Mouse (Mus musculus) midbrain, embryonic 14.5 days (tissue): ENCODE data around the gene Zcwpw1. TPM values are rescaled to one million over a fixed set of nuclear protein-coding genes. Genes with fewer than 3 reads are reported as not detected.

Experiments
- ATAC-seq: fragments of 200-750 bp; cut with Nextera tagmentation; 2 replicates; pipeline ENCODE4 v1.8.0; 2017; ENCODE audit warnings: moderate number of reproducible peaks, moderate library complexity; ENCODE audit not compliant: low FRiP score, low TSS enrichment
- DNase-seq: peaks from one replicate; pipeline ENCODE4 v3.0.0-alpha.2; 2015
- H3K27ac ChIP-seq: fragments of 300-500 bp; sonication (generic); replicated peaks from 2 replicates; pipeline ENCODE4 v1.5.1; 2014; ENCODE audit warnings: mild to moderate bottlenecking, low read depth, low read length, moderate library complexity
- H3K27me3 ChIP-seq: fragments of 300-500 bp; sonication (generic); 2 replicates; pipeline ENCODE4 v1.6.1; 2014; ENCODE audit warnings: low read length, control low read depth, mixed read lengths; ENCODE audit not compliant: control insufficient read depth, insufficient read depth
- H3K36me3 ChIP-seq: fragments of 300-500 bp; sonication (generic); 2 replicates; pipeline ENCODE4 v1.6.1; 2014; ENCODE audit warnings: low read length, control low read depth; ENCODE audit not compliant: control insufficient read depth, insufficient read depth
- H3K4me1 ChIP-seq: fragments of 300-500 bp; sonication (generic); 2 replicates; pipeline ENCODE4 v1.6.1; 2014; ENCODE audit warnings: mild to moderate bottlenecking, antibody characterized with exemption, low read length, control low read depth; ENCODE audit not compliant: control insufficient read depth, insufficient read depth
- H3K4me2 ChIP-seq: fragments of 300-500 bp; sonication (generic); 2 replicates; pipeline ENCODE4 v1.6.1; 2014; ENCODE audit warnings: mild to moderate bottlenecking, low read length, moderate library complexity
- H3K4me3 ChIP-seq: fragments of 300-500 bp; sonication (generic); replicated peaks from 2 replicates; pipeline ENCODE4 v1.5.1; 2014; ENCODE audit warnings: low read depth, low read length
- H3K9ac ChIP-seq: fragments of 300-500 bp; sonication (generic); replicated peaks from 2 replicates; pipeline ENCODE4 v1.6.1; 2014; ENCODE audit warnings: mild to moderate bottlenecking, low read length, moderate library complexity
- H3K9me3 ChIP-seq: fragments of 300-500 bp; sonication (generic); 2 replicates; pipeline ENCODE4 v1.6.1; 2016; ENCODE audit warnings: low read length, control low read depth, mixed read lengths; ENCODE audit not compliant: control insufficient read depth
- WGBS: fragments of 180-500 bp; shearing (Covaris S2); extraction: QIAGEN DNeasy Blood & Tissue Kit; methylation state at CpG from one replicate; pipeline ENCODE4 v1.1.7; 2014; 5-methylcytosine and 5-hydroxymethylcytosine counted together
- polyA plus RNA-seq: library from polyadenylated mRNA; unstranded; fragments of >200 nt; fragmentation: Nextera tagmentation; extraction: Ambion mirVana; gene quantifications from 2 replicates; pipeline ENCODE4 v1.2.1, GENCODE M21; 2014

Gene Zcwpw1
- polyA plus RNA-seq: 5.6 and 8.2 TPM in 2 replicates

DNA sequence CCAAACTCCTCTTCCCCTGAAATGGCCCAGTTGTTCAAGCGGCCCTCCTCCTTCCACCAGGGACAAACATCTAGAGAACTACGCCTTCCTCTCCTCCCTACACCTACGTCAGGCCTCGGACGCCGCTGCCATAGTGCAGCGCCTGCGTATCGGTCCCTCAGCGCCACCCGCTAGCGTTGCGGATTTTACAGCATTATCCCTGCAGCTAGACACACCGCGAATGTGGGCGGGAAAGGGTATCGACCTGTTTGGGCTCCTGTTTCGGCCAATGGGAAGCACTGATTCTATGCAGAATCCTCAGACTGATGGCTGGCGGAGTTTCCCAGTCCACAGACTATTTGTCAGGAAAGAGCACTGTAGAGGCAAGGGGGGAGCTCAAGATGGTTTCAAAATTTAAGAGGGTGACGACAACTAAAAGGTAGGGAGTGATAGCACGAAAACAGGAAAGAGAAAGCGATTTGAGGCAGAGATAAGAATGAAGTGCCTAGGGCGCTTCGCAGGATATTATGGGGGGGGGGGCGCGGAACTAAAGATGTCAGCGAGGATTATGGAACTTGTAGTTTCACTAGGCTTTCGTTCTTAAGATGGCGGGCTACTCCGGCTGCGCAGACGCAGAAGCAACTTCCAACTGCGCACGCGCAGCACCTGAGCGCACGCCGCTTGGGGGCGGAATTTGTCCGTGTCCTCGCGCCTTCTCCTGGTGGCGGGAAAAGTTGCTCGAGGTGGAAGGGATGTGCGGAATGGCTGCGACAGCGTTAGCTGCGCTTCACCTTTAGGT, at the start of gene Zcwpw1, which contains the start of gene Mepce:
Gene Zcwpw1, plus strand, starts transcription at position 648 of the 778 bp plus-strand sequence.
Gene Mepce, minus strand, starts transcription at position 505 of the 778 bp plus-strand sequence.
- Histone ChIP-seq H3K9me3 (no peaks in the 10 kb centered on the region), H3K9ac (peak within 1 kb of the TSS; percentile 67), H3K27ac (peak within 1 kb of the TSS; percentile 98), H3K36me3 (peaks cover 26% of the 10 kb centered on the region), H3K27me3 (no peaks in the 10 kb centered on the region), H3K4me1 (peaks cover 27% of the 10 kb centered on the region), H3K4me3 (peak within 1 kb of the TSS; percentile 90), H3K4me2 (peak within 1 kb of the TSS; percentile 88)
- under 1% methylated on average over 48 of the region's 48 CpGs for WGBS
- DNase-seq (peak; percentile 99), ATAC-seq (peak; percentile 76)

DNA sequence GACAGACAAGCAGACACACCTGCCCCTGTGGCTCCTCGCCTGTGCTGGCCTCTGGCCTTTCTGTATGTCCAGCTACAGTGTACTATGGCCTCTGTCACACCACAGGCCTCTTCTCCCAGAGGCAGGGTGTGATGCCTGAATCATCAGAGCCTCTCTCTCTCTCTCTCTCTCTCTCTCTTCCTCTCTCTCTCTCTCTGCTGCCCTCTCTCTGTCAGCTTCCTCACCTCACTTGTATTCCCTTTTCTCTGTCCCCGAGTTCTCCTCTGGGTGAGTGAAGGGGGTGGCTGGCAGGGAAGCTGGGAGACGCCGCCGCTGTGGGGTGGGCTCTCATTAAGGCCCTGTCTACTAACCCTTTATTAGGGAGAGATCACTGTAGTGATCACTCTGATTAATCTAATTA, 49.1 kb upstream of the Zcwpw1 start:
- Histone ChIP-seq H3K27ac (peak overlapping the region; percentile 87), H3K9ac (peak overlapping the region; percentile 90; the same call in 1 of the 2 replicates), H3K4me3 (peak overlapping the region; percentile 75), H3K4me2 (peak overlapping the region; percentile 93), H3K36me3 (peaks cover 35% of the 10 kb centered on the region), H3K4me1 (peaks cover 43% of the 10 kb centered on the region), H3K27me3 (no peaks in the 10 kb centered on the region), H3K9me3 (no peaks in the 10 kb centered on the region)
- no peak for ATAC-seq
- DNase-seq: peak; percentile 73
- 29% methylated on average over 5 of the region's 5 CpGs for WGBS

DNA sequence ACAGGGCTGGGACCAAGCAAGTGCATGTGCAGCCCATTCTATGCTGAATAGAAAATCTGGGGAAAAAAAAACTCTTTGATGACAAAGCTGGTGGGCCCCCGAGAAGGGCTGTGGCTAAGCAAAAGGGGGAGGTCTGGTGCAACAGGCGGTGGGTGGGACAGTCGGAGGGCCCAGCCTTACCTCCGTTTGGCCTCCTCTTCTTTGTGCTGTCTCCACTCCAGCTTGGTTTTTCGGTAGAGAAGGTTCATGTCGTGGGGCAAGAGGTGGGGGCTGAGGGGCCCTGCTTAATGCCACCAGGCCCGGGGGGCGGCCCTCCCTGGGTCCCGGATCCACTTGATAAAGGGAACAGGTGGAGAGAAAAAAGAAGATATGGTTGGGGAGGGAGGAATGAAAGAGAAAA, 48.1 kb upstream of the Zcwpw1 start:
- H3K4me3 ChIP-seq: peak overlapping the region; percentile 75
- no peaks in the 10 kb centered on the region for H3K9me3 ChIP-seq
- ATAC-seq (no peak), DNase-seq (no peak)
- WGBS: 13% methylated on average over 9 of the region's 9 CpGs
- peak overlapping the region; percentile 90 for H3K9ac ChIP-seq
- peak overlapping the region; percentile 93 for H3K4me2 ChIP-seq
- H3K4me1 ChIP-seq: peaks cover 37% of the 10 kb centered on the region
- H3K27me3 ChIP-seq: no peaks in the 10 kb centered on the region
- H3K36me3 ChIP-seq: peaks cover 33% of the 10 kb centered on the region
- peak overlapping the region; percentile 87 for H3K27ac ChIP-seq

DNA sequence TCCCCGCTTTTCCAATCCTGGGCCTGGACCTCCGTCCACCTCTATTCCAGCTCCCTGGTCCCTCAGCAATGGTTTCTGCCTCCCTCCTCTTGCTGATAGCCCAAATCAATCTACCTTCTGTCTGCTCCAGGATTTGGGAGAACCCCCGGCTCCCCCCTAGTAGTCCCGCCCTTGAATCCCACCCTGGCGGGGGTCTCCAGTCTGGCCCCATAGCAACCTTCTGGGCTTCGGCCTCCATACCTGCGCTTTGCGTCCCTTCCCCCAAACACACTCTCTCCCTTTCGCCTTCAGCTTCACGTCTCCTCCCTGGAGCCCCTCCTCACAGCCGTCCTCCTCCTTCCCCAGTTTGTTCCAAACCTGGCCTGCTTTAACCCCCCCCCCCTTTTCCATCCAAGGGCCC, 47.1 kb upstream of the Zcwpw1 start:
- 2% methylated on average over 11 of the region's 11 CpGs for WGBS
- DNase-seq (peak; percentile 57), ATAC-seq (peak; percentile 11)

DNA sequence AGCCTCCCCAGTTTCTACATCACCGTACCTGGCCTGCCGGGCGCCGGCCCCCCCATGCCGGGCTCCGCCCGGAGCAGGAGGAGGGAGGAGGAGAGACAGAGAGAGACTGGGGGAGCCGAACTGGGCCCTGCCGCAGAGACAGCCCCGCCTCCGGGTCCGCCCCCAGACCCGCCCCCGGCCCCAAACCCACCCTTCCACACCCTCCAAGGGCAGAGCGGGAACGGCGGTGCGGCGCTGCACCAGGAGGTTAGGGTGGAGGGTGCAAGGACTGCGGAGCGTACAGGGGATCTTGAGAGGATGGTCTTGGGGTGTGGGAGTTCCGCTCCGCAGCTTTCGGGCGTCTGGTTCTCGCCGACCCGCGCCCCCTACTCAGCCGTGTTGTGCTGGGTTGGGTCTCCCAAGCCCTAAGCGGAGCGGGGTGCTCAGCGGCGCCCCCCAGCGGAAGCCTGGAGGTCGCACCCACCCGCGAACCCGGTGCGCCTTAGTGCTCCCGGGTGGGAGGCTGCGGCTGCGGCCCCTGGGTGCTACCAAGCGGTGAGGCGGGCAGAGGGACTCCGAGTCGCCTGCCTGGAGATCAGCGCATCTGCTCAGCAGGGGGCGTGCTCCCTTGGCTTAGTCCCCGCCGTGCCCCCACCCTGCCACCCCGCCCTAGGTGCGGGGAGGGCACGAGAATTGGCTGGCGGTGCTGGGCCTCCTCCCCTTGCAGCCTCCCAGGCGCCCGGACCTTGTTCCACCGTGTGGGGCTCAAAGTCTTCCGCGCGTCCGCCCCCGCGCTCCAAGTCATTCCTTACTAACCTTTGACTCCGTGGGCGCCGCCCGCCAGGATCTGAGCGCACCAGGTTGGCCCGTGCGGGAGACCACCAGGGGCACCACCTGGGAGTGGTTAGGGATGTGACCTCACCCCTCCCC, 46.3 kb upstream of the Zcwpw1 start, which contains the start of gene Nyap1:
Gene Nyap1, minus strand, starts transcription at position 585 of the 909 bp plus-strand sequence.
- ATAC-seq: peak; percentile 85
- peaks cover 17% of the 10 kb centered on the region for H3K36me3 ChIP-seq

More for the DNA sequence above, 47.1 kb upstream of the Zcwpw1 start:
- Histone ChIP-seq H3K4me1 (peaks cover 26% of the 10 kb centered on the region), H3K9me3 (no peaks in the 10 kb centered on the region), H3K4me3 (peak overlapping the region; percentile 75), H3K27ac (peak overlapping the region; percentile 87), H3K27me3 (no peaks in the 10 kb centered on the region), H3K36me3 (peaks cover 25% of the 10 kb centered on the region), H3K9ac (peak overlapping the region; percentile 90), H3K4me2 (peak overlapping the region; percentile 93)

DNA sequence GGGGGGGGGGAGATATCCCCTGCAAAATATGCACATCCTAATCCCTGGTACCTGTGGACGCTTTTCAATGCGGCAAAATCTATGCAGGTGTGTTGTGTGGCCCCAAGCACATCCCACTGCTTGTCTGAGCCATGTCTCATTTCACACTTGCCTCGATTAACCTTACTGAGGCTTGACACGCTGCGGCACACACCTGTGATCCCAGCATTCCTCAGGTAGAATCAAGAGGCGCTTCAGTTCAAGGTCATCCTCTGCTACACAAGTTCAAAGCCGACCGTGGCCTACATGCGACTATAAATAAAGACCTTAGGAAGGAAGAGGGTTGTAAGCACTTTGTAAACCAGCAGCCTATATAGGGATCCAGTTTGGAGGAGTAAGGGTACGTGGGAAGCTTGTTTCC, 45.5 kb upstream of the Zcwpw1 start:
- Histone ChIP-seq H3K27ac (no peak overlapping the region), H3K36me3 (peaks cover 11% of the 10 kb centered on the region), H3K4me2 (peak overlapping the region; percentile 93), H3K4me1 (peaks cover 27% of the 10 kb centered on the region), H3K9ac (peak overlapping the region; percentile 90; the same call in 1 of the 2 replicates), H3K4me3 (peak overlapping the region; percentile 75; the same call in 1 of the 2 replicates), H3K9me3 (no peaks in the 10 kb centered on the region), H3K27me3 (no peaks in the 10 kb centered on the region)
- no peak for DNase-seq
- no peak for ATAC-seq
- 69% methylated on average over 10 of the region's 10 CpGs for WGBS

More for the DNA sequence above, 46.3 kb upstream of the Zcwpw1 start, which contains the start of gene Nyap1:
- WGBS: 1% methylated on average over 71 of the region's 71 CpGs
- peak within 1 kb of the TSS; percentile 87 for H3K27ac ChIP-seq
- H3K4me2 ChIP-seq: peak within 1 kb of the TSS; percentile 93
- peak within 1 kb of the TSS; percentile 75 for H3K4me3 ChIP-seq
- H3K27me3 ChIP-seq: no peaks in the 10 kb centered on the region
- peak within 1 kb of the TSS; percentile 90 for H3K9ac ChIP-seq
- H3K4me1 ChIP-seq: peaks cover 24% of the 10 kb centered on the region
- peak; percentile 92 for DNase-seq
- no peaks in the 10 kb centered on the region for H3K9me3 ChIP-seq

DNA sequence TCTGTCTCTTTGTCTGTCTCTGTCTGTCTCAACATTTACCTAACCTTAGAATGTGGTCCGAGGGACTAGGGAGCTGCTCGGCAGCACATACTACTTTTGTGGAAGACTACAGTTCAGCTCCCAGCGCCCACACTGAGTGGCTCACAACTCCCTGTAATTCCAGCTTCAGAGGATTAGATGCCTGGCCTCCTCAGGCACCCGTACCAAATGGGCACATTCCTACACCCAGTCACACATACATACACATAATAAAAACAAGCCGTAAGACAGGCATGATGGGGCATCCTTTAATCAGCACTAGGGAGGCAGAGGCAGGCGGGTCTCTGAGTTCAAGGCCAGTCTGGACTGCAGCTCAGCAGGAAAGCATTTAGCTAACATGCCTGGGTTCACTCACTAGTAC, 44.8 kb upstream of the Zcwpw1 start:
- no peak overlapping the region for H3K27ac ChIP-seq
- DNase-seq: no peak
- peaks cover 5% of the 10 kb centered on the region for H3K36me3 ChIP-seq
- no peaks in the 10 kb centered on the region for H3K9me3 ChIP-seq
- H3K9ac ChIP-seq: no peak overlapping the region
- ATAC-seq: no peak
- no peaks in the 10 kb centered on the region for H3K27me3 ChIP-seq
- WGBS: 90% methylated on average over 6 of the region's 6 CpGs
- no peak overlapping the region for H3K4me2 ChIP-seq
- H3K4me1 ChIP-seq: peaks cover 28% of the 10 kb centered on the region
- no peak overlapping the region for H3K4me3 ChIP-seq

DNA sequence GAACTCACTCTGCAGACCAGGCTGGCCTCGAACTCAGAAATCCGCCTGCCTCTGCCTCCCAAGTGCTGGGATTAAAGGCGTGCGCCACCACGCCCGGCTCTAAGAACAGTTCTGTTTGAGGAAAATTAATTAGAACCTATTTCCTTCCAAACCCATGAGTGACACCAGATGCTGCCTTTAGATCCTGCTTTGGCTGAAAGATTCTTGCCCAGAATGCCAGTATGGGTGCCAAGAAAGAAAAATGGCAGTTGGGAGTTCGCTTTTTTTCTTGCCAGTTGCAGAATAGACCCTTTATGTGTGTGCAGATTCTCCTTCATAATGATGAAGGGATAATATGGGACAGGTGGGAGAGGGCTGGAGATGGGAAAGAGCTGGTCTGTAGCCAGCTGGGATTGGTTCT, 43.4 kb upstream of the Zcwpw1 start:
- Histone ChIP-seq H3K4me2 (no peak overlapping the region), H3K4me3 (no peak overlapping the region), H3K9me3 (no peaks in the 10 kb centered on the region), H3K27ac (no peak overlapping the region), H3K4me1 (peaks cover 23% of the 10 kb centered on the region), H3K9ac (no peak overlapping the region), H3K27me3 (no peaks in the 10 kb centered on the region), H3K36me3 (no peaks in the 10 kb centered on the region)
- DNase-seq (no peak), ATAC-seq (no peak)
- 92% methylated on average over 7 of the region's 7 CpGs for WGBS
